Mouse (Mus musculus) splenic B cell, adult 2 months (primary cell): ENCODE measurements around the gene Ccdc77.

Experiments
- DNase-seq: peaks from one replicate; pipeline ENCODE4 v3.0.0-alpha.2; 2011; ENCODE audit warnings: low read depth, low spot score
- H3K27me3 ChIP-seq: 2 replicates; pipeline ENCODE4 v1.6.1; 2012; ENCODE audit warnings: mild to moderate bottlenecking, low read length, moderate library complexity, mixed read lengths; ENCODE audit not compliant: control insufficient read depth, poor library complexity, insufficient read depth, severe bottlenecking
- H3K36me3 ChIP-seq: 2 replicates; pipeline ENCODE4 v1.6.1; 2012; ENCODE audit warnings: mild to moderate bottlenecking, low read length, moderate library complexity, mixed read lengths; ENCODE audit not compliant: control insufficient read depth, poor library complexity, insufficient read depth, severe bottlenecking

The Ccdc77 gene

GRCm38 (mm10) chr6:120363688-120364522, at the start of gene Ccdc77, which contains the start of gene Kdm5a:
Ccdc77 (minus strand) TSS chr6:120364374.
Kdm5a (plus strand) TSS chr6:120364124.
- H3K36me3 ChIP-seq: peaks cover 10% of the 10 kb centered on the region; the same call in 1 of the 2 replicates
- DNase-seq: peak; percentile 95
- H3K27me3 ChIP-seq: no peaks in the 10 kb centered on the region

GRCm38 (mm10) chr6:120403936-120404335, 39.8 kb upstream of the Ccdc77 start:
- Histone ChIP-seq H3K27me3 (no peaks in the 10 kb centered on the region), H3K36me3 (peaks cover 9% of the 10 kb centered on the region)
- no peak for DNase-seq

- peaks cover 28% of the 10 kb centered on the region for H3K36me3 ChIP-seq
- no peaks in the 10 kb centered on the region for H3K27me3 ChIP-seq
- DNase-seq: no peak
Measured at GRCm38 (mm10) chr6:120395622-120396345, 31.6 kb upstream of the Ccdc77 start.

GRCm38 (mm10) chr6:120392811-120393210, 28.6 kb upstream of the Ccdc77 start:
- no peak for DNase-seq
- Histone ChIP-seq H3K36me3 (peaks cover 25% of the 10 kb centered on the region), H3K27me3 (no peaks in the 10 kb centered on the region)

GRCm38 (mm10) chr6:120390054-120390453, 25.9 kb upstream of the Ccdc77 start:
- peaks cover 15% of the 10 kb centered on the region; the same call in 1 of the 2 replicates for H3K36me3 ChIP-seq
- no peak for DNase-seq

GRCm38 (mm10) chr6:120376736-120377135, 12.6 kb upstream of the Ccdc77 start:
- H3K27me3 ChIP-seq: no peaks in the 10 kb centered on the region
- DNase-seq: no peak
- peaks cover 25% of the 10 kb centered on the region; the same call in 1 of the 2 replicates for H3K36me3 ChIP-seq

More at GRCm38 (mm10) chr6:120390054-120390453, 25.9 kb upstream of the Ccdc77 start:
- H3K27me3 ChIP-seq: no peaks in the 10 kb centered on the region

GRCm38 (mm10) chr6:120365051-120365450, 877 bp upstream of the Ccdc77 start:
- no peaks in the 10 kb centered on the region for H3K27me3 ChIP-seq
- H3K36me3 ChIP-seq: peaks cover 15% of the 10 kb centered on the region; the same call in 1 of the 2 replicates
- peak; percentile 22 for DNase-seq

- peak; percentile 46 for DNase-seq
- Histone ChIP-seq H3K27me3 (no peaks in the 10 kb centered on the region), H3K36me3 (peaks cover 14% of the 10 kb centered on the region; the same call in 1 of the 2 replicates)
Measured at GRCm38 (mm10) chr6:120364523-120364905, 340 bp upstream of the Ccdc77 start.

- Histone ChIP-seq H3K36me3 (peaks cover 7% of the 10 kb centered on the region; the same call in 1 of the 2 replicates), H3K27me3 (no peaks in the 10 kb centered on the region)
- DNase-seq: no peak
Measured at GRCm38 (mm10) chr6:120362774-120363687, 1.1 kb downstream of the Ccdc77 start.

GRCm38 (mm10) chr6:120362124-120362523, 2.0 kb downstream of the Ccdc77 start:
- Histone ChIP-seq H3K27me3 (no peaks in the 10 kb centered on the region), H3K36me3 (peaks cover under 1% of the 10 kb centered on the region; the same call in 1 of the 2 replicates)
- DNase-seq: no peak

GRCm38 (mm10) chr6:120356951-120357945, 6.9 kb downstream of the Ccdc77 start:
- Histone ChIP-seq H3K36me3 (0 out of 2 replicates have a peak, but pooled peaks cover 2% of the 10 kb centered on the region), H3K27me3 (no peaks in the 10 kb centered on the region)
- peak; percentile 91 for DNase-seq

GRCm38 (mm10) chr6:120356478-120356877, 7.7 kb downstream of the Ccdc77 start:
- no peaks in the 10 kb centered on the region for H3K27me3 ChIP-seq
- H3K36me3 ChIP-seq: 0 out of 2 replicates have a peak, but pooled peaks cover 2% of the 10 kb centered on the region
- no peak for DNase-seq

GRCm38 (mm10) chr6:120349018-120349417, 15.2 kb downstream of the Ccdc77 start:
- H3K36me3 ChIP-seq: peaks cover 3% of the 10 kb centered on the region; the same call in 1 of the 2 replicates
- H3K27me3 ChIP-seq: no peaks in the 10 kb centered on the region
- DNase-seq: no peak
